Mouse (Mus musculus) splenic B cell, adult 2 months (primary cell): ENCODE data around the gene Prmt9.

Source experiments
- DNase-seq: peaks from one replicate; pipeline ENCODE4 v3.0.0-alpha.2; 2011; ENCODE audit warnings: low read depth, low spot score
- H3K27me3 ChIP-seq: 2 replicates; pipeline ENCODE4 v1.6.1; 2012; ENCODE audit warnings: mild to moderate bottlenecking, low read length, moderate library complexity, mixed read lengths; ENCODE audit not compliant: control insufficient read depth, poor library complexity, insufficient read depth, severe bottlenecking
- H3K36me3 ChIP-seq: 2 replicates; pipeline ENCODE4 v1.6.1; 2012; ENCODE audit warnings: mild to moderate bottlenecking, low read length, moderate library complexity, mixed read lengths; ENCODE audit not compliant: control insufficient read depth, poor library complexity, insufficient read depth, severe bottlenecking

The Prmt9 gene

GRCm38 (mm10) chr8:77520601-77521000 lies 28.6 kb upstream of the Prmt9 start:
- DNase-seq: no peak
- Histone ChIP-seq H3K36me3 (no peaks in the 10 kb centered on the region), H3K27me3 (no peaks in the 10 kb centered on the region)

GRCm38 (mm10) chr8:77521028-77521785 lies 28.0 kb upstream of the Prmt9 start:
- Histone ChIP-seq H3K36me3 (no peaks in the 10 kb centered on the region), H3K27me3 (no peaks in the 10 kb centered on the region)
- DNase-seq: no peak

DNA sequence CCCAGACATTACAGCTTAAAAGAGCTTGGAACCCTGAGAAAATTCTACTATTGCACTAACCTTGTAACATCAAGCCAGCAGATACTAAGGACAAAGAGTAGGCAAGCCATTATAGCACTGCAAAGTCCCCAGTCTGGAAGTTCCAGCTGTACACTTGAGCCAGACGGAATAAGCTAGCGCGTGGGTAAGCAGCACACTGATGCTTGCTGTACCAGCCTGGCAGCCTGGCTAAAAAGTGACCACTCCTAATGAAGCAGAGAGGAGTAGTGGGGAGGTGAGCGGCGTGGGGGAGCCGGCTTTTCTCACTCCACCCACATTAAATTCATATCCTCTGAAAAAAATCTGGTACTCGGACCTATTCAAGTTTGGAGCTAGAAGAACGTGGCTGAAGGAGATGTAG lies 26.2 kb upstream of the Prmt9 start:
- no peak for DNase-seq
- Histone ChIP-seq H3K27me3 (no peaks in the 10 kb centered on the region), H3K36me3 (no peaks in the 10 kb centered on the region)

- DNase-seq: no peak
- no peaks in the 10 kb centered on the region for H3K27me3 ChIP-seq
These were observed 25.1 kb upstream of the Prmt9 start for GRCm38 (mm10) chr8:77524018-77524615.

DNA sequence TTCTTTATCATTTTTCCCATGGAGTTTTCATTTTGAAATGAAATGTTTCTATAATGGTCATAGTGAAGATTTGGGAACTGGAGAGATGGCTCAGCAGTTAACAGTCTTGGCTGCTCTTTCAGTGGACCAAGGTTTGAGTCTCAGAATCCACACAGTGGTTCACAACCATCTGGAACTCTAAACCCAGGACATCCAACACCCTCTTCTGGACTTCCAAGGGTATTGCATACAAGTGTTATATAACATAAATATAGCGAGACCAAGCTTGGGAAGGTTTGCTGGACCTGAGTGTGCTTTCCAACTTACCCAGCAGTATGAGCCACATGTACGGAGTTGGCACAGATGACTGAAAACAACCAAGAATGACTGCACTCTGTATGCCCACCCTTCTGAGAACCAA lies 24.3 kb upstream of the Prmt9 start:
- Histone ChIP-seq H3K27me3 (no peaks in the 10 kb centered on the region), H3K36me3 (no peaks in the 10 kb centered on the region)
- no peak for DNase-seq

More at GRCm38 (mm10) chr8:77524018-77524615, 25.1 kb upstream of the Prmt9 start:
- H3K36me3 ChIP-seq: no peaks in the 10 kb centered on the region

- no peaks in the 10 kb centered on the region for H3K27me3 ChIP-seq
- no peak for DNase-seq
- no peaks in the 10 kb centered on the region for H3K36me3 ChIP-seq
These were observed 23.1 kb upstream of the Prmt9 start for GRCm38 (mm10) chr8:77526130-77526529.

GRCm38 (mm10) chr8:77534358-77534992 lies 14.7 kb upstream of the Prmt9 start:
- H3K36me3 ChIP-seq: no peaks in the 10 kb centered on the region
- H3K27me3 ChIP-seq: no peaks in the 10 kb centered on the region
- no peak for DNase-seq

DNA sequence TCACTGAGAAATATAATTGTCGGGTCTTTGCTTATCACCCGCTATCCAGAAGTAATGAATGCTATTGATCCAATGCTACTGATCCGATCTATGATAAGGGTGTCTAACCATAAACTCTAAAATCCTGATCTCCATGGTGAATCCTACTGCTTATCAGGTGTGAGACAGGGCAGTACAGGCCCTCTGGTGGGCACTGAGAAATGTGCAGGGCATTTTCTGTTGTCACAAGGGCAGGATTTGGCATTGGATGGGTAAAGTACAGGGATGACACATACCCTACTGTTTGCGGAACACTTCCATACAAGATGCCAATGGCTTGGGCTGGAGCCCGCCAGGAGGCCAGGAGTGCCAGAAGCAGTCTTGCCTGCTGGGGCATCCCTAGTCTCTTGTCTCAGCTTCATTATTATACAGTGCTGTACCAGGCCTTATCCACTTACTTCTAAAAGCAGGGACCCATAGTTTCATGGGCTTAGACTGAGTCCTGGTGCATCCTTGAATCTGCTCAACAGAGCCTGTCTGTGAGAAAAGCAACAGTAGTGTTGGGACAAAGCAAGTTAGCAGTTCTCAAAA lies 14.1 kb upstream of the Prmt9 start:
- DNase-seq: peak; percentile 52
- H3K36me3 ChIP-seq: no peaks in the 10 kb centered on the region
- H3K27me3 ChIP-seq: no peaks in the 10 kb centered on the region

- Histone ChIP-seq H3K27me3 (no peaks in the 10 kb centered on the region), H3K36me3 (no peaks in the 10 kb centered on the region)
- no peak for DNase-seq
These were observed 12.4 kb upstream of the Prmt9 start for GRCm38 (mm10) chr8:77536821-77537220.

- H3K36me3 ChIP-seq: no peaks in the 10 kb centered on the region
- no peak for DNase-seq
- H3K27me3 ChIP-seq: no peaks in the 10 kb centered on the region
These were observed 10.9 kb upstream of the Prmt9 start for GRCm38 (mm10) chr8:77538256-77538655.

GRCm38 (mm10) chr8:77543152-77543777 lies 5.9 kb upstream of the Prmt9 start:
- no peaks in the 10 kb centered on the region for H3K36me3 ChIP-seq
- no peak for DNase-seq
- H3K27me3 ChIP-seq: no peaks in the 10 kb centered on the region

- Histone ChIP-seq H3K27me3 (no peaks in the 10 kb centered on the region), H3K36me3 (no peaks in the 10 kb centered on the region)
- no peak for DNase-seq
These were observed 4.8 kb upstream of the Prmt9 start for GRCm38 (mm10) chr8:77544428-77544827.

- no peaks in the 10 kb centered on the region for H3K27me3 ChIP-seq
- H3K36me3 ChIP-seq: no peaks in the 10 kb centered on the region
- DNase-seq: no peak
These were observed 3.6 kb upstream of the Prmt9 start for GRCm38 (mm10) chr8:77545616-77546015.

DNA sequence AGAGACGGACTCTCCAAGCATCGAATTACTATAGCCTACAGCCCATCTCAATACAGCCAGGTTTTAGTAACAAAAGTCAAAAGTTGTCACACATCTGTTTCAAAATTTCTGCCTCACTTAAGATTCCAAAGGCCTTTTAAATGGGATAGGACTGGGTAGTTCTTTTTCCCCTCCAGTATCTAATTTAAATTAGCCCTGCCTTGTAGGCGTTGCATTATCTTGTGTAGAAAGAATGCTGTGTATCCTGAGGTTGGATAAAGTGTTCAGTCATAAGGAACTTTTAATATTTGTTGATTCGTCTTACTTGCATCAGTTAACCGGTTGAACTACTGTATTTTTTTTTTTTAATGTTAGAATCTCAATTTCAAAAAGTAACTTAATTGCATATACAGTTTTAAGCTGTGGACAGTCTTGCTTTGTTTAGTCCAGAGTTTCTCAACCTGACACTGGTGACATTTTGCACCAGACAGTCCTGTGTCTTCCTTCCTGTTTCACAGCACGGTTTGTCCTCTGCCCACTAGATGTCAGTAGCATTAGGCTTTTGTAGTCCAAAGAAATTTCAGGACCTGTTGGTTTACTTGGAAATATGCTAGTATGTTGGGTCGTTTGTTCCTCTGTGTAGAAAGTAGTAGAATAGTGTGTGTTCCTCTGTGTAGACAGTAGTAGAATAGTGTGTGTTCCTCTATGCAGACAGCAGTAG lies 834 bp downstream of the Prmt9 start:
- Histone ChIP-seq H3K27me3 (no peaks in the 10 kb centered on the region), H3K36me3 (peaks cover 13% of the 10 kb centered on the region)
- DNase-seq: peak; percentile 62
